Mouse (Mus musculus) 3T3-L1 (cell line): ENCODE measurements around the gene Fstl1.
A peak's percentile ranks its signal among the peaks of the same experiment; 100 is the strongest.

ENCODE experiments used
- DNase-seq: peaks from one replicate; pipeline ENCODE4 v3.0.0-alpha.2; 2015; ENCODE audit warnings: low read depth, low spot score

Fstl1 gene

GRCm38 (mm10) chr16:37868506-37869469 lies 92.1 kb downstream of the Fstl1 start:
- peak; percentile 69 for DNase-seq

GRCm38 (mm10) chr16:37869470-37870231 lies 93.0 kb downstream of the Fstl1 start:
- peak; percentile 71 for DNase-seq

GRCm38 (mm10) chr16:37871112-37871715 lies 94.5 kb downstream of the Fstl1 start:
- DNase-seq = no peak

- no peak for DNase-seq
These were observed 98.0 kb downstream of the Fstl1 start for GRCm38 (mm10) chr16:37874501-37875235.

GRCm38 (mm10) chr16:37877406-37877805 lies 100.7 kb downstream of the Fstl1 start:
- peak; percentile 51 for DNase-seq

- DNase-seq = no peak
These were observed 102.4 kb downstream of the Fstl1 start for GRCm38 (mm10) chr16:37878951-37879505.

GRCm38 (mm10) chr16:37879750-37880419 lies 103.2 kb downstream of the Fstl1 start:
- no peak for DNase-seq

GRCm38 (mm10) chr16:37881168-37881567 lies 104.5 kb downstream of the Fstl1 start:
- DNase-seq = no peak
